Mouse (Mus musculus): Measurements from ENCODE around the gene Gprin1.

The Gprin1 gene

DNA sequence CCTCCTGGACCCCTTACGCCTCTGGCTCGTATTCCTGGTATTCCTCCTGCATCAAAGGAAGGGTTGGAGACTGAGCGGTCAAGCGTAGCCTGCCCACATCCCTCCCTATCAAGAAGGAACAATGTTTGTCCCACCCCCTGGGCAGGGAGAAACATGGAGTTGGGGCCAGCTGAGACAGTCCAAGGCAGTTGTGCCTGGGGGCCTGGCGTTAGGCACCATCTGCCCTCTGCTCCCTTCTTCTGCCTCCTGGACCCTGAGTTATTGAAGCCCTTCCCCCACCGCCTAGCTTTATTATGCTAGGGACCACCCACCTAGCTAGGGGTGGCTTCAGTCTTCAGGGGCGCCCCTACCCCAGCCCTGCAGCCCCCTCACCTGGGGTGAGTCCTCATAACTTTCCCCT, 9.8 kb upstream of the Gprin1 start:
- DNase-seq = peak; percentile 80

- peak; percentile 77 for DNase-seq
Observed at GRCm38 (mm10) chr13:54758756-54759470, 9.2 kb upstream of the Gprin1 start.

GRCm38 (mm10) chr13:54758045-54758755, 8.5 kb upstream of the Gprin1 start:
- peak; percentile 98 for DNase-seq

GRCm38 (mm10) chr13:54757093-54757830, 7.6 kb upstream of the Gprin1 start:
- peak; percentile 88 for DNase-seq

DNA sequence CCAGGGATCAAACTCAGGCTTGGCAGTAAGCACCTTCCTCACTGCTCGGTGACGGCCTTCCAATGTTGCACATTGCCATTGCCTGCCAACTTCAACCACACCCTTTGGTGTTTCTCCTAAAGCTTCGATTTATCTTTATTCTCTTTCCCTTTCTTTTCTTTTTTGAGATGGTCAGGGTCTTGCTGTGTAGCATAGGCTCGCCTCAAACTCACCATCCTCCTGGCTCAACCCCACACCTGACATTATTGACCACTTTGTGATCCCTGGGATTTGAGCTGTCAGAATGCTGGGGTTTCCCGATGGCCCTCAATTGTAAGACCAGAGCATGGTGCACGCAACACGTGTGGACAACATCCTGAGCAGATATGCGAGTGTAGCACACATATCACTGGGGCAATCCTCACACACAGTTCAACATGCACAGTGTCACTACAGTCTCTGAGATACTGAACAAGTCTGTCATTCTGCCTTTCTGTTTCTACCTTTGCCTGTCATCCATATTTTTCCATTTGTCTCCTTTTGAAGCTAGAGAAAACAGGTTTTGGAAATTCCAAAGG, 6.6 kb upstream of the Gprin1 start:
- DNase-seq = peak; percentile 56

DNA sequence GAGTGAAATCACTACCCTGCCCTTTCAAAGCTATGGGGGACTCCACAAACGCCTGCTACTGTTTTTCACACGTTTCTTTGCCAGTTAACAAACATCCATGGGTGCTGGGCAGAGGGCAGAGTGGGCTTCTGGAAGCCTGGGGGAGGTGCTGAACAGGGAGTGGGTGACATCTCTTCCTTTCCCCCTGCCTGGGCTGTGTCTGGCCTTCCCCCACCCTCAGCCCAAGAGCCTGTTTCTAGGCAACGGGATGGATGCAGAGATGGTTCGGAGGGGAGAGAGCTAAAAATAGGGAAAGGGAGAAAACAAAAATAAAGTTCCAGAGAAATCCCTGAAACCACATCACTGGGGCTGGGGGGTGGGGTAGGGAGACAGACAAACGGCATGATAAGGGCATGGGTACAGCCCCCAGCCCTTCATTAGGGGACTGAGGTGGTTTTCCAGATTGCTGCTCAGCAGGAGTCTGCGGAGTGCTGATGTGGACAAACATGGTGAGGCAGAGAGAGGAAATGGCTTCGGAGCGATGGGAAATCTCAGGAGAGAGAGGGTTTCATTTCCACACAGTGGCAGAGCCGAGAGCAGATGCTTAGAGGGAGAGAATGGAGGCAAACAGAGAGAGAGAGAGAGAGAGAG, 5.6 kb upstream of the Gprin1 start:
- peak; percentile 66 for DNase-seq

GRCm38 (mm10) chr13:54754169-54755080, 4.8 kb upstream of the Gprin1 start:
- peak; percentile 72 for DNase-seq

DNA sequence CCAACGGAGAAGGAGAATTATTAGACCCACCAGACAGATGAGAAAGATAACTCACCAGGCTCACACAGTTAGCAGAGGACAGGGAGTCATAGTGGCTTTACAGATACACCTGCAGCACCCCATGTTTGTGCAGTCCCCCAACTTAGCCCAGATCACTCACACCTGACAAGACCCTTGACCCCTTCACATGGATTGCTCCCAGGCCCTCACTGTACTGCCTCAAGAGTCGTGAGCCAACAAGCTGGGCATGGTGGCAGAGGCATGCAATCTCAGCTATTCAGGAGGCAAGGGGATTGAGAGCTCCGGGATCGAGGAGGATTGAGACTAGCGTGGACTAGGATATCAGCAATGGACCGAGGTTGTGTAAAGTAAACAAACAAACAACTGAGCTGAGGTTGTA, 4.1 kb upstream of the Gprin1 start:
- DNase-seq = peak; percentile 53

DNA sequence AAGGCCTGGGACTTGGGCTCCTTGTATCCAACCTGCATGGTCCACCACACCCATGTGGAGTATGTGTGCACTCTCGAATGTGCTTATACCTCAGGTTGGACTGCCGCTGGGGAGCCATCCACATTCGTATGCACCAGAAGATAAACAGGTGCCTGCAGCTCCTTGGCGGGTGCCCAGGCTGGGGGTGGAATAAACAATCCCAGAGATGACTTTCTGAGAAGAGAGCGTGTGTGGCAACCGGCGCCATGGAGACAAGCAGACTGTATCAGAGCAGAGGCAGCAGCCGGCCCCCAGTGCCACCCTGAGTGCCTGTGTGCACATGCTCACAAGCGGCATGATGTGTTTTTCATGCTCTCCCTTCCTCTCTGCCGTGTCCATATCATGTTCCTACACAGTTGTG, 3.0 kb upstream of the Gprin1 start:
- peak; percentile 80 for DNase-seq

DNA sequence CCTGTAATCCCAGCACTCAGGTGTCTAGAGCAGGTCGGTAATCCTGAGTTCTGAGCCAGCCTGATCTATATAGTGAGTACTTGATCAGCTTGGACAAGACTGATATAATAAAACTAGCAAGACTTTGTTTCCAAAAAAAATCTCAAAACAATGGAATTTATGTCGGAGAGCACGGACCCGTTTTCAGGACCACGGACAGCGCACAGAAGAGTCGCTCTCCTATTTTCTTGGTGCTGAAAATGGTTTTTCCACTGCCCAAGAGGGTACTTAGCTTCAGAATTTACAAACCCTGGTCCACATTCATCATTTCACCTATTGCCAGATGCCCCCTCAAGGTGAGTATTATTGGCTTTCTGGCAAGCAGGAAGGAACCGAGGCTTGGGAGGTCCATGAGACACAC, 1.0 kb upstream of the Gprin1 start:
- DNase-seq = no peak

DNA sequence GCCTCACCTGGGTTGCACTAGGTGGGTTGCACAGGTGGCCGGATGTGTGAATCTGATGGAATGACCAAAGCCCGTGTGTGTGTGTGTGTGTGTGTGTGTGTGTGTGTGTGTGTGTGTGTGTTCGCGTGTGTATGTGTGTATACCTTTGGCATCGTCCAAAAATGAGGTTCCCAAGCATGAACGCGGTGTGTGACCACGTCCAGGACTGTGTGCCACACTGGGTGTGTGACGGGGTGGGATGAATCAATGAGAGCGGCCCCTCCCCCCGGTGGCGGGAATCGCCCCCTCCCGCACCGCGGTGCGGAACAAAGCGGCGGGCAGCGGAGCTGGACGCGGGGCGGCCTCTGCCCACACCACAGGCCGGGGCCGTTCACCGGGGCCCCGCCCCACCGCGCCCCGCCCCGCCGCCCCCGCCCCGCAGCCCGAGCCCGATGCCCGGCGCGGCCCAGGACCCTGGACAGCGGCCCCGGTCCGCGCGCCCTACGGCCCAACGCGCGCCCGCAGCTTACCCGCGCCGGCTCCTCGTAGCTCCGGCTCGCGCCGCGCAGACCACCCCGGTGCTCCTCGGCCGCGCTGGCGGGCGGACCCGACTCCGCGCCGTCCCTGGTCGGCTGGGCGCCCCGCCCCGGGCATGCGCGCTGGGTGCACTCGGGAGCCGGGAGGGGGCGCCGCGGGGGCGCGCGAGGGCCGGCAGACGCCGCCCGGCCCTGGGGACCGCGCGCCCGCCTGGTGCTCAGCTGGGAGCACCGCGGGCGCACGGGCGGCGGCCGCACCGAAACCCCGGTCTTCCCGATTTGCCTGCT, 412 bp downstream of the Gprin1 start:
- DNase-seq = peak; percentile 85

DNA sequence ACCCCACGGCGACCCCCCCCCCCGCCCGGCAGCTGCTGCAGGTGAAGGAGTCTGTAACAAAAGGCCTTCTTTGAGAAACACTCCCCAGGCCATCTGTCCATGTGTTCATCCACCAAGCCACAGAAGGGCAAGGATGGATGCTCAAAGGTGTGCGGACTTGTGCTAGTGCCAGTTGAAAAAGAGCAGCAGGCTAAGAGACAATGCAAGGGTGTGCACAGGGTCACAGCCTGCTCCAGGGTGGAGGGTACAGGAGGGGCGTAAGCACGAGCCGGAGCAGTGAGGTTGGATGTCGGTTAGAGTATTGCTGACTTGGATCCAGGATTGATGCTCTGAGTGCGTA, 983 bp downstream of the Gprin1 start:
- DNase-seq = peak; percentile 80

- peak; percentile 69 for DNase-seq
Observed at GRCm38 (mm10) chr13:54748190-54748589, 1.5 kb downstream of the Gprin1 start.

DNA sequence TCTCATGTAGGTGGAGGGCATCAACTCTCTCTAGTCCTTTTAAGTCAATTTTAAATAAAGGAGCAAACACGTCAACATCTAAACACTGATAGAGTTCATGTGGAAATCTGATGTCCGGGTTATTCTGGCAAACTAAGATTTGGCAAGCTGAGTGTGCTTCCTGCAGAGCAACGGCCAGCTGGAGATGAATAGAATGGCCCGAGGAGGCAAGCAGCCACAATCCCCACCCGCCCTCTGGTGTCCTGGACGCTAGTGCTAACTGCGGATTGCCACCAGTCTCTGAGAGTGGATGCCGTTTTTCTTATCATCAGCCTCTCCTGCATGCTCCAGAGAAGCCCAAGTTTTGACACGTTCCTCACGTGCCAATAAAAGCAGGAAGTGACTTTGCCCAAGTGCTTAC, 2.8 kb downstream of the Gprin1 start:
- peak; percentile 89 for DNase-seq

DNA sequence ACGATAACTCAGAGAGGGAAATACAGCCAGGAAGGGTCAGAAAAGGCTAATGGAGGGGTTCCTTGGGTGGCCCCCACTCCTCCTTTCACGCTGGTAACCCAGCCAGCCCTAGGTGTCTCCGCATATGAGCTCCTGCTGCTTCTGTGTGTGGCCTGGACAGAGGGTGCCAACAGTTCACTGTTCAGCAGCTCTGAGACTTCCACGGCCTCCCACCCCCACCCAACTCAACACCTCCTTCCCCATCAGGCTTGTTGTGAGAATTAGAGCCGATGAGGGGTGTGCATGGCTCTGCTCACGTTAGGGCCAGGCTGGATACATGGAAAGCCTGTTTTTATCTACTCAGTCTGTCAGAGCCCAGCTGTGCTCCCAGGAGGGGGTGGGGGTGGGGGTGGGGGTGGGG, 3.6 kb downstream of the Gprin1 start:
- peak; percentile 70 for DNase-seq

DNA sequence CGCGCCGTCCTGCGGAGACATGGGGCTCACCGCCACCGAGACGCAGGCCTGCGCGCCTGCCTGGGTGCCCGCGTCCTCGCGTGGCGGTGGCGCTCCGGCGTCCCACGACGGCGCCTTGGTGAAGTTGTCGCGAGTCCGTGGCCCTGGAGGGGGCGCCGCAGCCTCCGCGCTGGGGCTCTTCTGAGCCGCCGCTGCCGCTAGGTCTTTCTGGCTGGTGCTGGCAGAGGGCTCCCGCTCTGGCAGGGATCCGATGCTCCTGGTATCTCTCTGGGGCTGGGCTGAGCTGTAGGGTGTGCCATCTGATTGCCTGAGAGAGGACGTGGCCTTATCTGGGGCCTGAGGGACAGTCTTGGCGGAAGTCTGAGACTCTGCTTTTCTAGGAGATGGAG, 11.5 kb downstream of the Gprin1 start:
- DNase-seq = peak; percentile 76

- DNase-seq = peak; percentile 71
Observed at GRCm38 (mm10) chr13:54737488-54738212, 12.0 kb downstream of the Gprin1 start.

DNA sequence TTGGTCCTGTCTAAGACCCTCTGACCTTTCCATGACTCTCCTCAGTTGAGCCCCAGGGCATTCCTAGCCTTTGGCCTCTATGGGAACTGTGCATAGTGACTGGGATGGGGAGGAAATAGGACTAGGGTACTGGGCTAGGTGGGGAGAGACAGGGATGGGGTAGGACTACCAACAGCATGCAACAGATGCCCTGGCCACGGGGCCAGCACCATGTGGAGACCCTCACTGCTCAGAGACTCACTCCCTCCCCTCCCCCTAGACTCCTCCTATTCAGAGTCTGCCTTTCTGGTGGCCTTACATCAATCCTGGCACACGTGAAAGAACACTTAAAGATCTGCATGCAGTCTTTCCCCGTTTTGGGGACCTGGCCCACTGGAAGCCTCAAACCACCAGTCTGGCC, 12.7 kb downstream of the Gprin1 start:
- peak; percentile 57 for DNase-seq

DNA sequence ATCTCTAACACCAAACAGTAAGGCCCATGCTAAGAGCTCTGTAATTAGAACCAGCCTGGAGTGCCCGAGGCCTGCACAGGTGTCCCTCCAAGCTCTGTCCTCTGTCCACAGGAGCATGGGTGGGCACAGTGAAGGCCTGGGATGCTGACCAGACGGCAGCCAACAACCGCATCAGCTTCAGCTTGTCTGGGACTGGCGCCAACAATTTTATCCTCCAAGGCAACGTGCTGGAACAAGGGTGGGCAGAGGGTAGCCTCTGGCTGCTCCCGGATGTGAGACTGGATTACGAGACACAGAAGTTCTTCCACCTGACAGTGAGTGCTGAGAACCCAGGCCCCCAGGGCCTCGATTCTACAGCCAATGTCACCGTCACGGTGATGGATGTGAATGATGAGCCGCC, 23.5 kb downstream of the Gprin1 start:
- DNase-seq = no peak

- DNase-seq = no peak
Observed at GRCm38 (mm10) chr13:54723143-54723542, 26.5 kb downstream of the Gprin1 start.
